Mouse (Mus musculus) stomach, embryonic 16.5 days (tissue): ENCODE data around the gene Hcar2. TPM values are rescaled to one million over a fixed set of nuclear protein-coding genes. Genes with fewer than 3 reads are reported as not detected.

Experiments used
- ATAC-seq: fragments of 200-750 bp; cut with Nextera tagmentation; 2 replicates; pipeline ENCODE4 v1.8.0; 2017; ENCODE audit warnings: moderate number of reproducible peaks, moderate TSS enrichment; ENCODE audit not compliant: insufficient read depth, low FRiP score
- H3K27ac ChIP-seq: fragments of 300-500 bp; sonication (generic); 2 replicates; pipeline ENCODE4 v1.5.1; 2014; ENCODE audit warnings: low read length
- H3K27me3 ChIP-seq: fragments of 300-500 bp; sonication (generic); 2 replicates; pipeline ENCODE4 v1.6.1; 2014; ENCODE audit warnings: low read length, control low read depth, mixed read lengths; ENCODE audit not compliant: control insufficient read depth, insufficient read depth
- H3K36me3 ChIP-seq: fragments of 300-500 bp; sonication (generic); 2 replicates; pipeline ENCODE4 v1.6.1; 2014; ENCODE audit warnings: low read length; ENCODE audit not compliant: control insufficient read depth, insufficient read depth
- H3K4me1 ChIP-seq: fragments of 300-500 bp; sonication (generic); 2 replicates; pipeline ENCODE4 v1.6.1; 2014; ENCODE audit warnings: low read length, control low read depth, mixed read lengths; ENCODE audit not compliant: control insufficient read depth, insufficient read depth
- H3K4me2 ChIP-seq: fragments of 300-500 bp; sonication (generic); 2 replicates; pipeline ENCODE4 v1.6.1; 2014; ENCODE audit warnings: low read depth, low read length, mixed read lengths
- H3K4me3 ChIP-seq: fragments of 300-500 bp; sonication (generic); replicated peaks from 2 replicates; pipeline ENCODE4 v1.5.1; 2014; ENCODE audit warnings: mild to moderate bottlenecking, low read length
- H3K9ac ChIP-seq: fragments of 300-500 bp; sonication (generic); 2 replicates; pipeline ENCODE4 v1.6.1; 2014; ENCODE audit warnings: low read length
- H3K9me3 ChIP-seq: fragments of 300-500 bp; sonication (generic); replicated peaks from 2 replicates; pipeline ENCODE4 v1.6.1; 2016; ENCODE audit warnings: low read length, control low read depth; ENCODE audit not compliant: control insufficient read depth
- WGBS: fragments of 180-500 bp; shearing (Covaris S2); extraction: QIAGEN DNeasy Blood & Tissue Kit; methylation state at CpG from one replicate; pipeline ENCODE4 v1.1.7; 2014; 5-methylcytosine and 5-hydroxymethylcytosine counted together
- polyA plus RNA-seq: library from polyadenylated mRNA; unstranded; fragments of >200 nt; fragmentation: Nextera tagmentation; extraction: Ambion mirVana; gene quantifications from 2 replicates; pipeline ENCODE4 v1.2.1, GENCODE M21; 2015

Gene Hcar2
- polyA plus RNA-seq, 1 experiment from 2014 or later = 6.5 TPM

- no peak overlapping the region for H3K9ac ChIP-seq
- 0 out of 2 replicates have a peak, but pooled peaks cover 7% of the 10 kb centered on the region for H3K36me3 ChIP-seq
- 68% methylated on average over 7 of the region's 7 CpGs for WGBS
These were observed 42.6 kb downstream of the Hcar2 start for GRCm38 (mm10) chr5:123822706-123823105.

DNA sequence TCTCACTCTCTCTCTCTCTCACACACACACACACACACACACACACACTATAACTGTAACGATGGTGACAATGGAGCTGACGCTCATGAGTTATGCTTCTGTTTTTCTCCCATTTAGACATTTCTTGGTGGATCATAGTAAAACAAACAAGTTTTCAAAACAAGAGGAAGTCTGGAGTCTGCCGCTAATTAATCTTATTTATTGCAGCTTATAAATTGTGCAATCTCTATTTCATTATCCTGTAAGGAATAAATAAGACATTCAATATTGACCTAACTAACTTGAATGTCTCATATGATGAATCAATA lies 44.1 kb downstream of the Hcar2 start:
- WGBS = 86% methylated on average over 3 of the region's 3 CpGs
- no peaks in the 10 kb centered on the region for H3K27me3 ChIP-seq
- no peaks in the 10 kb centered on the region for H3K4me1 ChIP-seq
- H3K9ac ChIP-seq = no peak overlapping the region
- H3K4me2 ChIP-seq = no peak overlapping the region
- ATAC-seq = no peak
- H3K27ac ChIP-seq = no peak overlapping the region
- H3K36me3 ChIP-seq = 0 out of 2 replicates have a peak, but pooled peaks cover 7% of the 10 kb centered on the region
- H3K9me3 ChIP-seq = no peaks in the 10 kb centered on the region
- no peak overlapping the region for H3K4me3 ChIP-seq

More at GRCm38 (mm10) chr5:123822706-123823105, 42.6 kb downstream of the Hcar2 start:
- H3K9me3 ChIP-seq = no peaks in the 10 kb centered on the region
- no peak overlapping the region for H3K4me2 ChIP-seq
- no peaks in the 10 kb centered on the region for H3K27me3 ChIP-seq
- no peak for ATAC-seq
- H3K27ac ChIP-seq = no peak overlapping the region
- H3K4me1 ChIP-seq = no peaks in the 10 kb centered on the region
- H3K4me3 ChIP-seq = no peak overlapping the region

DNA sequence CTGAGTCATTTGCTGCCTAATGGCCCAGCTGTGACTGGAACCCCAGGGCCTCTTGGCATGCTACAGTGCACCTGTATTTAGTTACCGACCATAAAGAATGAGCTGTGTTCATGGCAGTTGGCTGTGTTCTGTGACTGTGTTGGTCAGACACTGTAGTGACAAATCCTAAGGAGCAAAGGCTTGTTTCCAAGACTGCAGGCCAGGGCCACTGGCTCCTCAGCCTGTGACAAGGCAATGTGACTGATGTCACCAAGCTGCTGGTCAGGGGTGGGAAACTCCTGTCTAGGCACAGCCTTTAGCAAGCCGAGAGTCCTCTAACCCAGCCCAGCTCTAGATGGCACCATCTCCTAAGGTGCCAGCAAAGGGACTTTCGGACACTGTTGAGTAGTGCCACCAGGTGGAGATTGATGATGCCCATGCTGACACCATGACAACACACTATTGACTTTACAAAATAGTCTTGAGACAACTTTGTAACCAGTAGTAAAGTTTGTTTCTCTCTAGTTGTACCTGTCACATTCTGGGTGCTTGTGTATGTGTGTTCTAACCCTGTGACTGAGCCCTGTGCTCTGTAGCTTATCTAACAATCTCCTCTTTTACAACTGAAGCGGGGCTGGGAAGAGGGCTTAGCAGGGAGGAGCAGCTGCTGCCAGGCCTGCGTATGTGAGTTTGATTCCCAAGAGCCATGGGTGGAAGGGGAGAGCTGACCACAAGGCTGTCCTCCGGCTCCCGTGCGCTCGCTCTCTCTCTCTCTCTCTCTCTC lies 44.6 kb downstream of the Hcar2 start:
- peak; percentile 44; the same call in 1 of the 2 replicates for ATAC-seq
- WGBS = 84% methylated on average over 9 of the region's 9 CpGs
- no peaks in the 10 kb centered on the region for H3K4me1 ChIP-seq
- H3K9me3 ChIP-seq = no peaks in the 10 kb centered on the region
- no peak overlapping the region for H3K27ac ChIP-seq
- no peak overlapping the region for H3K4me2 ChIP-seq
- no peak overlapping the region for H3K9ac ChIP-seq
- H3K27me3 ChIP-seq = no peaks in the 10 kb centered on the region
- H3K4me3 ChIP-seq = no peak overlapping the region
- H3K36me3 ChIP-seq = 0 out of 2 replicates have a peak, but pooled peaks cover 7% of the 10 kb centered on the region

- H3K27me3 ChIP-seq = no peaks in the 10 kb centered on the region
- no peak overlapping the region for H3K4me3 ChIP-seq
- no peak overlapping the region for H3K27ac ChIP-seq
- H3K9me3 ChIP-seq = no peaks in the 10 kb centered on the region
- 91% methylated on average over 19 of the region's 19 CpGs for WGBS
- no peak overlapping the region for H3K9ac ChIP-seq
- ATAC-seq = no peak
- no peak overlapping the region for H3K4me2 ChIP-seq
- 0 out of 2 replicates have a peak, but pooled peaks cover 7% of the 10 kb centered on the region for H3K36me3 ChIP-seq
- no peaks in the 10 kb centered on the region for H3K4me1 ChIP-seq
These were observed 46.2 kb downstream of the Hcar2 start for GRCm38 (mm10) chr5:123818941-123819577.

DNA sequence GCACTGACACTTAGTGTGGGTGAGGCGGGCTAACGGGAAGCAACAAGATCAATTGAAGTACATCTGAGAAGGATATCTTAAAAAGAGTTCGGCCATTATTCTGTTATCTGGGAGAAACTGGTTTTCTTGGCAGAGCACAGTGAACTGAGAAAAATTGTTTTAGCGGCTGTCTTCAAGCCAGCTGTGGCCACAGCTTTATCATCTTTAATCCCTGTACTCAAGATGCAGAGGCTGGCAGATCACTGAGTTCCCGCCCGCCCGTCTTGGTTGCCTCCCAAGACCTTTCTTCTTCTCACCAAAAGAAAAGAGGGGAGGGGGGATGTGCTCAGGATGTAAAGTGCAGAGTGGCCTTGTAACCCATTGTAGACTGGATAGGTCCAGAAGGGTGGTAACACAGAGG lies 48.4 kb downstream of the Hcar2 start:
- ATAC-seq = no peak
- Histone ChIP-seq H3K4me3 (no peak overlapping the region), H3K4me1 (no peaks in the 10 kb centered on the region), H3K27ac (no peak overlapping the region), H3K36me3 (0 out of 2 replicates have a peak, but pooled peaks cover 4% of the 10 kb centered on the region), H3K27me3 (no peaks in the 10 kb centered on the region), H3K9ac (no peak overlapping the region), H3K4me2 (no peak overlapping the region), H3K9me3 (no peaks in the 10 kb centered on the region)
- 77% methylated on average over 7 of the region's 7 CpGs for WGBS

Other genes starting within 250 kb of the Hcar2 start
- gene Clip1, start 180.9 kb downstream of the Hcar2 start, polyA plus RNA-seq = 40.6 and 46.1 TPM in 2 replicates
- gene Zcchc8, start 144.4 kb downstream of the Hcar2 start, polyA plus RNA-seq = 61.1 and 64.5 TPM in 2 replicates
- 105 and 106 TPM in 2 replicates for gene Rsrc2, start 116.1 kb downstream of the Hcar2 start, polyA plus RNA-seq
- gene Kntc1, start 115.8 kb downstream of the Hcar2 start, polyA plus RNA-seq = 23.6 and 31.0 TPM in 2 replicates
- 6.1 and 6.3 TPM in 2 replicates for gene Hcar1, start 14.5 kb upstream of the Hcar2 start, polyA plus RNA-seq
- gene Denr, start 41.7 kb upstream of the Hcar2 start, polyA plus RNA-seq = 117 and 132 TPM in 2 replicates
- 1.8 and 3.2 TPM in 2 replicates for gene Gm43518, start 61.9 kb upstream of the Hcar2 start, polyA plus RNA-seq
- 4.8 and 6.8 TPM in 2 replicates for gene Ccdc62, start 65.2 kb upstream of the Hcar2 start, polyA plus RNA-seq
- 31.2 and 35.2 TPM in 2 replicates for gene Hip1r, start 108.1 kb upstream of the Hcar2 start, polyA plus RNA-seq
- gene Vps37b, start 166.8 kb upstream of the Hcar2 start, polyA plus RNA-seq = 39.6 and 44.4 TPM in 2 replicates
- 3.2 and 3.7 TPM in 2 replicates for gene Abcb9, start 230.3 kb upstream of the Hcar2 start, polyA plus RNA-seq
- 27.7 and 30.2 TPM in 2 replicates for gene Ogfod2, start 246.8 kb upstream of the Hcar2 start, polyA plus RNA-seq